Mouse (Mus musculus): ENCODE data around the gene Dok1. TPM values are rescaled to one million over a fixed set of nuclear protein-coding genes. Genes with fewer than 3 reads are reported as not detected.

Dok1 gene
- polyA plus RNA-seq, 1 experiment from 2014 or later: 10.9 TPM

GRCm38 (mm10) chr6:83044742-83045141 lies 11.5 kb upstream of the Dok1 start:
- H3K9ac ChIP-seq: no peak overlapping the region
- H3K9me3 ChIP-seq (replicated peaks): no peaks in the 10 kb centered on the region
- no peaks in the 10 kb centered on the region for H3K4me1 ChIP-seq
- no peaks in the 10 kb centered on the region for H3K27me3 ChIP-seq
- H3K4me3 ChIP-seq (replicated peaks): no peak overlapping the region
- H3K4me2 ChIP-seq (replicated peaks): no peak overlapping the region
- 69% methylated on average over 9 of the region's 9 CpGs for WGBS
- no peaks in the 10 kb centered on the region for H3K36me3 ChIP-seq
- ATAC-seq (ENCODE audit: insufficient number of reproducible peaks, low FRiP score, low TSS enrichment, low read depth): no peak
- no peak overlapping the region for H3K27ac ChIP-seq (replicated peaks)

GRCm38 (mm10) chr6:83043993-83044392 lies 10.7 kb upstream of the Dok1 start:
- no peak for ATAC-seq (ENCODE audit: insufficient number of reproducible peaks, low FRiP score, low TSS enrichment, low read depth)
- 89% methylated on average over 5 of the region's 5 CpGs for WGBS
- H3K4me2 ChIP-seq (replicated peaks): no peak overlapping the region
- no peaks in the 10 kb centered on the region for H3K27me3 ChIP-seq
- H3K4me3 ChIP-seq (replicated peaks): no peak overlapping the region
- H3K36me3 ChIP-seq: no peaks in the 10 kb centered on the region
- no peak overlapping the region for H3K27ac ChIP-seq (replicated peaks)
- no peaks in the 10 kb centered on the region for H3K4me1 ChIP-seq
- H3K9me3 ChIP-seq (replicated peaks): no peaks in the 10 kb centered on the region
- no peak overlapping the region for H3K9ac ChIP-seq

GRCm38 (mm10) chr6:83043561-83043960 lies 10.3 kb upstream of the Dok1 start:
- no peak overlapping the region for H3K4me2 ChIP-seq (replicated peaks)
- no peak overlapping the region for H3K4me3 ChIP-seq (replicated peaks)
- no peaks in the 10 kb centered on the region for H3K9me3 ChIP-seq (replicated peaks)
- H3K36me3 ChIP-seq: no peaks in the 10 kb centered on the region
- H3K27ac ChIP-seq (replicated peaks): no peak overlapping the region
- no peak for ATAC-seq (ENCODE audit: insufficient number of reproducible peaks, low FRiP score, low TSS enrichment, low read depth)
- no peak overlapping the region for H3K9ac ChIP-seq
- WGBS: 62% methylated on average over 6 of the region's 6 CpGs
- H3K27me3 ChIP-seq: no peaks in the 10 kb centered on the region
- H3K4me1 ChIP-seq: peaks cover 4% of the 10 kb centered on the region

- H3K27me3 ChIP-seq: 0 out of 2 replicates have a peak, but pooled peaks cover under 1% of the 10 kb centered on the region
- no peak for ATAC-seq (ENCODE audit: insufficient number of reproducible peaks, low FRiP score, low TSS enrichment, low read depth)
- 79% methylated on average over 5 of the region's 5 CpGs for WGBS
- H3K27ac ChIP-seq (replicated peaks): no peak overlapping the region
- H3K9me3 ChIP-seq (replicated peaks): no peaks in the 10 kb centered on the region
- H3K4me2 ChIP-seq (replicated peaks): no peak overlapping the region
- H3K4me3 ChIP-seq (replicated peaks): no peak overlapping the region
- no peak overlapping the region for H3K9ac ChIP-seq
- H3K36me3 ChIP-seq: no peaks in the 10 kb centered on the region
- H3K4me1 ChIP-seq: peaks cover 8% of the 10 kb centered on the region
Observed at GRCm38 (mm10) chr6:83040601-83041000, 7.3 kb upstream of the Dok1 start.

- Histone ChIP-seq H3K4me1 (peaks cover 27% of the 10 kb centered on the region), H3K27me3 (0 out of 2 replicates have a peak, but pooled peaks cover 2% of the 10 kb centered on the region), H3K4me2 (replicated peaks) (peak overlapping the region; percentile 62), H3K9me3 (replicated peaks) (no peaks in the 10 kb centered on the region), H3K4me3 (replicated peaks) (peak overlapping the region; percentile 31), H3K27ac (replicated peaks) (no peak overlapping the region), H3K9ac (no peak overlapping the region), H3K36me3 (no peaks in the 10 kb centered on the region)
- WGBS: 13% methylated on average over 24 of the region's 24 CpGs
- no peak for ATAC-seq (ENCODE audit: insufficient number of reproducible peaks, low FRiP score, low TSS enrichment, low read depth)
Observed at GRCm38 (mm10) chr6:83038496-83039012, 5.3 kb upstream of the Dok1 start.

- no peak overlapping the region for H3K9ac ChIP-seq
- ATAC-seq (ENCODE audit: insufficient number of reproducible peaks, low FRiP score, low TSS enrichment, low read depth): no peak
Observed at GRCm38 (mm10) chr6:83037188-83037587, 3.9 kb upstream of the Dok1 start.

GRCm38 (mm10) chr6:83034463-83035055 lies 1.3 kb upstream of the Dok1 start:
- ATAC-seq (ENCODE audit: insufficient number of reproducible peaks, low FRiP score, low TSS enrichment, low read depth): no peak
- peaks cover 51% of the 10 kb centered on the region for H3K4me1 ChIP-seq

More at GRCm38 (mm10) chr6:83037188-83037587, 3.9 kb upstream of the Dok1 start:
- Histone ChIP-seq H3K4me3 (replicated peaks) (no peak overlapping the region), H3K36me3 (no peaks in the 10 kb centered on the region), H3K4me1 (peaks cover 38% of the 10 kb centered on the region), H3K27me3 (peaks cover 5% of the 10 kb centered on the region; the same call in 1 of the 2 replicates), H3K9me3 (replicated peaks) (no peaks in the 10 kb centered on the region), H3K4me2 (replicated peaks) (no peak overlapping the region), H3K27ac (replicated peaks) (no peak overlapping the region)
- 77% methylated on average over 8 of the region's 8 CpGs for WGBS

GRCm38 (mm10) chr6:83032769-83033191 lies 491 bp downstream of the Dok1 start:
- Histone ChIP-seq H3K27ac (replicated peaks) (peak overlapping the region; percentile 87), H3K4me1 (peaks cover 56% of the 10 kb centered on the region), H3K4me3 (replicated peaks) (peak overlapping the region; percentile 60), H3K36me3 (no peaks in the 10 kb centered on the region), H3K9me3 (replicated peaks) (no peaks in the 10 kb centered on the region), H3K27me3 (peaks cover 23% of the 10 kb centered on the region), H3K9ac (peak overlapping the region; percentile 27), H3K4me2 (replicated peaks) (peak overlapping the region; percentile 81)
- ATAC-seq (ENCODE audit: insufficient number of reproducible peaks, low FRiP score, low TSS enrichment, low read depth): peak; percentile 40
- under 1% methylated on average over 31 of the region's 31 CpGs for WGBS

More at GRCm38 (mm10) chr6:83034463-83035055, 1.3 kb upstream of the Dok1 start:
- Histone ChIP-seq H3K9ac (0 out of 2 replicates have a peak overlapping the region, but pooled peaks have one; percentile 27), H3K4me2 (replicated peaks) (peak overlapping the region; percentile 81), H3K9me3 (replicated peaks) (no peaks in the 10 kb centered on the region), H3K4me3 (replicated peaks) (peak overlapping the region; percentile 60), H3K27ac (replicated peaks) (peak overlapping the region; percentile 87; the same call in 1 of the 2 replicates), H3K36me3 (no peaks in the 10 kb centered on the region), H3K27me3 (peaks cover 23% of the 10 kb centered on the region)
- WGBS: 28% methylated on average over 5 of the region's 5 CpGs

GRCm38 (mm10) chr6:83031921-83032590 lies 1.2 kb downstream of the Dok1 start:
- no peaks in the 10 kb centered on the region for H3K36me3 ChIP-seq
- H3K4me3 ChIP-seq (replicated peaks): peak overlapping the region; percentile 60
- WGBS: 29% methylated on average over 18 of the region's 18 CpGs
- H3K9me3 ChIP-seq (replicated peaks): no peaks in the 10 kb centered on the region
- H3K27me3 ChIP-seq: peaks cover 23% of the 10 kb centered on the region
- peaks cover 61% of the 10 kb centered on the region for H3K4me1 ChIP-seq
- H3K27ac ChIP-seq (replicated peaks): no peak overlapping the region
- H3K9ac ChIP-seq: no peak overlapping the region
- no peak for ATAC-seq (ENCODE audit: insufficient number of reproducible peaks, low FRiP score, low TSS enrichment, low read depth)
- H3K4me2 ChIP-seq (replicated peaks): peak overlapping the region; percentile 81

GRCm38 (mm10) chr6:83031111-83031510 lies 2.2 kb downstream of the Dok1 start:
- Histone ChIP-seq H3K9ac (no peak overlapping the region), H3K27ac (replicated peaks) (no peak overlapping the region), H3K4me1 (peaks cover 61% of the 10 kb centered on the region), H3K9me3 (replicated peaks) (no peaks in the 10 kb centered on the region), H3K4me2 (replicated peaks) (no peak overlapping the region), H3K36me3 (no peaks in the 10 kb centered on the region), H3K27me3 (peaks cover 23% of the 10 kb centered on the region), H3K4me3 (replicated peaks) (no peak overlapping the region)
- 55% methylated on average over 7 of the region's 7 CpGs for WGBS
- ATAC-seq (ENCODE audit: insufficient number of reproducible peaks, low FRiP score, low TSS enrichment, low read depth): no peak

- no peaks in the 10 kb centered on the region for H3K36me3 ChIP-seq
- no peak overlapping the region for H3K27ac ChIP-seq (replicated peaks)
- 24% methylated on average over 10 of the region's 10 CpGs for WGBS
- H3K4me3 ChIP-seq (replicated peaks): no peak overlapping the region
- H3K4me2 ChIP-seq (replicated peaks): no peak overlapping the region
- no peak overlapping the region for H3K9ac ChIP-seq
- peaks cover 21% of the 10 kb centered on the region for H3K27me3 ChIP-seq
- ATAC-seq (ENCODE audit: insufficient number of reproducible peaks, low FRiP score, low TSS enrichment, low read depth): no peak
- peaks cover 53% of the 10 kb centered on the region for H3K4me1 ChIP-seq
- no peaks in the 10 kb centered on the region for H3K9me3 ChIP-seq (replicated peaks)
Observed at GRCm38 (mm10) chr6:83029777-83030176, 3.5 kb downstream of the Dok1 start.

Measured in embryonic facial prominence, embryonic 15.5 days (tissue).